Mouse (Mus musculus) large intestine, adult 2 months (tissue): Measurements from ENCODE around the gene Gspt1. TPM values are rescaled to one million over a fixed set of nuclear protein-coding genes. Genes with fewer than 3 reads are reported as not detected.
"Not testable (repeated sequence)": the region's sequence is repeated elsewhere in the genome, so short reads cannot be mapped to it uniquely, and the experiment has no call there.

Source experiments
- DNase-seq: peaks from one replicate; pipeline ENCODE4 v3.0.0-alpha.2; 2012; ENCODE audit warnings: low read depth, low spot score
- WGBS: fragments of 180-500 bp; shearing (Covaris S2); methylation state at CpG from one replicate; pipeline ENCODE4 v1.1.7; 2018; 5-methylcytosine and 5-hydroxymethylcytosine counted together
- polyA plus RNA-seq: library from polyadenylated mRNA; depleted of rRNA; stranded (reverse); fragments of >200 nt; gene quantifications from 2 replicates; pipeline ENCODE4 v1.2.3, GENCODE M21; 2012; rRNA removed

Gspt1 gene
- polyA plus RNA-seq = 12.8 and 16.8 TPM in 2 replicates

DNA sequence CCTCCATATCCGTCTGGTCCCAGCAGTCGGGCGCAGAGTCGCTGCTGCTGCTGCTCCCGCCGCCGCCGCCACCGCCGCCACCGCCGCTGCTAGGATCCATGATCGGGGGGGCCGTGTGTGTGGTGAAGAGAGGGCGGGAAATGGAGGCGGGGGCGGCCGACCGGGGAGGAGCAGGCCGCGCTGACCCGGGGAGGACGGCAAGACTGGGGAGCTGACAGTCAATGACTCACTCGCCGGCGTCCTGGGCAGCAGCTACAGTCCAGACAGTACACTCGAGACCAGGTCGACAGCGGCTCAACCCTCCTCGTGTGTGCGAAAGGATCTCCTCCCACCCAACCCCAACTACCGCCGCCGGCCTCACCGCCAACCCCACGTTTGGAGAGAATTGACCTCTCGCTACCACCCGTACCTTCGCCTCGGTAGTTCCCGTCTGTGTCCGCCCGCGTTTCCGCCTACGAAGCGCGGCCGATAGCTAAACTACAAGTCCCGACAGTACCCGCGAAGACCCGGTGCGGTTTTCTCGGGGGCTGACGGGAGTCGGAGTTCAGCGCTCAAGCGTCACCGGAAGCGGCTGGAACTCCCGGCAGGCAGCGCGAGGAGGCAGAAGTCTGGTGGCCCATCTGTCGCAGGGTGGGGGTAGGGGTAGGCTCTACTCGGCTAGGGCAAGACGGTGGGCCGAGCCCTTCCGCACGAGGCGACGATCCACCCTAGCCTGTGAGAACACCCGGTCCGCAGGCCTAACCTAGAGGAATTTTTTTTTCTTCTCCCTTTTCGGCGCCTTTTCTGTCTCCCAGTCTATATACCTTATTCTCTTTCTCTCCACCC is at the start of gene Gspt1:
Gene Gspt1, minus strand, starts transcription at position 428 of the 825 bp plus-strand sequence.
- WGBS = under 1% methylated on average over 74 of the region's 76 CpGs
- peak; percentile 97 for DNase-seq

DNA sequence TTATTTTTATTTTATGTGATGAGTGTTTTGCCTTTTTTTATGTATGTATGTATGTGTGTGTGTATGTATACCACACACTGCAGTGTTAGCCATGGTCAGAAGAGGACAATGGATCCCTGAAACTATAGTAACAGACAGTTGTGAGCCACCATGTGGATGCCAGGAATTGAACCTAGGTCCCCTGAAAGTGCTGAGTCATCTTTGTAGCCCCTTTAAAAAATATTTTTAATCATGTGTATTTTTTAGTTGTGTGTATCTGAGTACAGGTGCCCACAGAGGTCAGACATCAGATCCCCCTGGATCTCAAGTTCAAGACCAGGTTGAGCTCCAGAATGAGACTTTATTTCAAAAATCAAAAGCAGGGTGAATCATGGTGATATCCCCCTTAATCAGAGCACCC is 49.6 kb upstream of the Gspt1 start:
- no peak for DNase-seq

GRCm38 (mm10) chr16:11297700-11298099 is 43.6 kb upstream of the Gspt1 start:
- DNase-seq = not testable (repeated sequence)
- WGBS = 68% methylated on average over 1 of the region's 1 CpGs

DNA sequence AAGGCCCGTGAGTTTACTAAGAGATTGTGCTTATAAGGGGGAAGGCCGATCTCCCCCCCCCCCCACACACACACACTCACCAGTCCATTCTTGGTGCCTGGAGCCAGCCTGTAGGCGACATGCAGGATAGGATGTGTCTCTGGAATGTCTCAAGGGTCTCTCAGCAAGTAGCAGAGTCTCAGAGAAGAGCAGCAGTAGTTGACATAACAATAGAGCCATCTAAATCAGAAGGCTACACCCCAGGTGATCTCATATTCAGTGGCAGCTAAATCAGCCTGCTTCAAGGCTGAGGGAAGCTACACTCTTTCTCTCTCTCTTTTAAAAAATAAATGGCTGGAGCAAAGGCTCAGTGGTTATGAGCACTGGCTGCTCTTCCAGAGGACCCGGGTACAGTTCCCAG is 41.5 kb upstream of the Gspt1 start:
- WGBS = 87% methylated on average over 4 of the region's 4 CpGs
- not testable (repeated sequence) for DNase-seq

GRCm38 (mm10) chr16:11288873-11289272 is 34.7 kb upstream of the Gspt1 start:
- 90% methylated on average over 8 of the region's 8 CpGs for WGBS
- DNase-seq = not testable (repeated sequence)

DNA sequence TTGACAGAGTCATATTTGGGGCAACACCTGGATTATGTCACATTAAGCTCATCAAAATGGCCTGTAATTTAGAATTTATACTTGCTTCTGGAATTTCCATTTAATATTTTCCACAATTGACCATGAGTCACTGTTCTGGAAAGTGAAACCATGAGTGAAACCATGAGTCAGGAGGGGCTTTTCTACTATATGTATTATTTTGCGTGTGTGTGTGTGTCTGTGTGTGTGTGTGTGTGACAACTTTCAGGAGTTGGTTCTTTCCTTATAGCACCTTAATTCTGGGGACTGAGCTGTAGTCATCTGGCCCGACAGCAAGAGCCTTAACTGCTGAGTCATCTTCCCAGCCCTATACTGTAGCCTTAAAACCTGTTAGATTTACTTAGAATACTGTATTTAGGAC is 31.8 kb upstream of the Gspt1 start:
- 58% methylated on average over 2 of the region's 2 CpGs for WGBS
- DNase-seq = no peak

GRCm38 (mm10) chr16:11284881-11285280 is 30.8 kb upstream of the Gspt1 start:
- no peak for DNase-seq
- 83% methylated on average over 2 of the region's 2 CpGs for WGBS

- WGBS = 64% methylated on average over 5 of the region's 5 CpGs
- DNase-seq = no peak
These were observed 28.6 kb upstream of the Gspt1 start for GRCm38 (mm10) chr16:11282655-11283232.

- DNase-seq = no peak
- WGBS = 61% methylated on average over 6 of the region's 6 CpGs
These were observed 24.7 kb upstream of the Gspt1 start for GRCm38 (mm10) chr16:11278778-11279177.

GRCm38 (mm10) chr16:11276888-11277287 is 22.8 kb upstream of the Gspt1 start:
- DNase-seq = no peak
- WGBS = 58% methylated on average over 3 of the region's 3 CpGs

DNA sequence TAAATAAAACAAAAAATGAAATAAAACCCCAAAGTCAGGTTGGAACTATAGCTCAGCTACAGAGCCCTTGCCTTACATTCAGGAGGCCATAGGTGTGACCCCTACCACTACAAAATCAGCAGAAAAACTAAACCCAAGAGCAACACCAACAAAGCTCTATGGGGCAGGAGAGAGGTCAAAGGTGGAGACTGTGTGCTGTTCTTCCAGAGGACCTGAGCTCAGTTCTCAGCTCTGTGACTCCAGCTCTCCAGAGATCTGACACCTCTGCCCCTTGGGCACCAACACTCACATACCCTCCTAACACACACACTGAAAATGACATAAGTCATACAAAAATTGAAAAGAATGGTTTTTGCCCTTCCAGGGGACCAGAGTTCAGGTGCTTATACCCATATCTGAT is 16.9 kb upstream of the Gspt1 start:
- DNase-seq = no peak

GRCm38 (mm10) chr16:11270642-11271041 is 16.5 kb upstream of the Gspt1 start:
- DNase-seq = no peak
- WGBS = 82% methylated on average over 2 of the region's 2 CpGs

- DNase-seq = no peak
- WGBS = 26% methylated on average over 6 of the region's 6 CpGs
These were observed 15.7 kb upstream of the Gspt1 start for GRCm38 (mm10) chr16:11269808-11270207.

- DNase-seq = no peak
- 87% methylated on average over 2 of the region's 2 CpGs for WGBS
These were observed 12.4 kb upstream of the Gspt1 start for GRCm38 (mm10) chr16:11266556-11266955.

DNA sequence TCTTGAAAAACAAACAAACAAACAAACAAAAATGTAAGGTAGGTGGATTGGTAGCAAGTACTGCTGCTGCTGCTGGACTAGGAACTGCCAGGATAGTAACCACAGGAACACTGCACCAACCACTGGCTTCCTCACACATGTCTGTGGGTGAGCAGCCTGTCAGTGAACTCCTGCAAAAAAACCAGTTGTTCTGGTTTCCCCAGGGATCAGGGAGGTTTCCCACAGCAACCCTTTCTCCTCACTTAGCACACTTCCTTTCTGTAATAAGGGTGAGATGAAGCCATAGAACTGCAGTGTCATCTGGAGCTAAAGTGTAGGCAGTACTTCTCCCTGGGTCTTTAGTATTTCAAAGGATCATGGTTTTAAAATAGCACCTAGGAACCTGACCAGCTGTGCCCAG is 9.1 kb upstream of the Gspt1 start:
- no peak for DNase-seq

GRCm38 (mm10) chr16:11254723-11255164 is 619 bp upstream of the Gspt1 start:
- WGBS = 7% methylated on average over 10 of the region's 10 CpGs
- DNase-seq = no peak

- WGBS = under 1% methylated on average over 57 of the region's 58 CpGs
- no peak for DNase-seq
These were observed 877 bp downstream of the Gspt1 start for GRCm38 (mm10) chr16:11253065-11253831.

- 25% methylated on average over 2 of the region's 2 CpGs for WGBS
- no peak for DNase-seq
These were observed 6.3 kb downstream of the Gspt1 start for GRCm38 (mm10) chr16:11247791-11248190.

GRCm38 (mm10) chr16:11245767-11246166 is 8.4 kb downstream of the Gspt1 start:
- WGBS = 49% methylated on average over 9 of the region's 9 CpGs
- no peak for DNase-seq

DNA sequence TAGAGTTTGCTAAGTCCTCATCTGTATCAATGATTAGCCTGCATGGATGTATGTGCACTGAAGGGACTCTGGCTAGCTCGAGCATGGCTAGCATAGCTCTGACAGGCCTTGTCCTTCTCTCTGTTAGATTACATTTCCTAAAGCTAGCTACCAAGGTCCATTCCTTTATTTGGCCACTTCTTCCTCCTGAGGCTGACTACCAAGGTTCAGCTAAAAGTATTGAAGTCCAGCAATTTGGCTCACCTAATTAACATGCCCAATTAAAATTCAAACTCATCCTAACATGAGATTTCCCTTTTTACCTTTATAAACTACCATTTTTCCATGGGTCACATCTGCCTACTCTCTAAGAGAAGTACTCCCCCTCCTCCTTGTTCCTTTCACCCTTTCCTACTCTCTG is 11.7 kb downstream of the Gspt1 start:
- WGBS = 69% methylated on average over 1 of the region's 1 CpGs
- DNase-seq = no peak

DNA sequence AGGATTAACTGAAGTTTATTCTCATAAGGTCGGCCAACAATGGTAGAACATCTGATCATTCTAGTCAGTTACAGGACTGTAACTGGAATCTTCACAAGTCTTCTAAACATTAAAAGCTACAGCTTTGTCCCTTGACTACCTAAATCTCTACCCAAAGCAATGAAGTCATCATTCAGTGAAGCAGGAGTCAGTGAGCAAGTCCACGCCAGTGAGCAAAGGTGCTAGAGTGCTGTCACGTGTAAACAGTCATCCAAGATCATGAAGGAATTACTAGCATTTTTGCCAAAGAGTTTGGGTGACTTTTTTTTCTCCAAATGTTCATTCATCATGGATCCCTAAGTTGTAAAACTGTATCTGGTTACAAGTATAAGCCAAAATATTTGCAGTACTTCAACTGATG is 36.3 kb downstream of the Gspt1 start:
- 76% methylated on average over 3 of the region's 3 CpGs for WGBS
- no peak for DNase-seq
